Comparison of ENCODE assay signal across 8 mouse cellular contexts in genomic region chr7:67951532-67952035, GRCm38 (mm10). TPM values are rescaled to one million over a fixed set of nuclear protein-coding genes. Genes with fewer than 3 reads are reported as not detected.
DNase-seq lines count a peak whose midpoint lies in the region; ATAC-seq and TF ChIP-seq lines count a peak whose summit lies in the region.

No protein-coding gene starts in this region.

- H3K4me3 ChIP-seq in embryonic fibroblast, embryonic 13.5 days (ENCODE audit: insufficient read depth, low read length): peak overlapping the region; percentile 95
- H3K4me3 ChIP-seq in heart, embryonic 10.5 days: peak overlapping the region; percentile 98
- peak overlapping the region; percentile 94 for H3K4me3 ChIP-seq in kidney, embryonic 15.5 days (replicated peaks)
- H3K4me3 ChIP-seq in myocyte: peak overlapping the region; percentile 94

- peak overlapping the region; percentile 96 for H3K4me2 ChIP-seq in kidney, embryonic 15.5 days
- no peak overlapping the region for H3K4me2 ChIP-seq in myocyte (ENCODE audit: low read depth)

- H3K9ac ChIP-seq in kidney, embryonic 15.5 days: peak overlapping the region; percentile 84

- TF ChIP-seq POLR2A in embryonic fibroblast, embryonic 13.5 days (IDR thresholded peaks at IDR 0.05; ENCODE audit: low read depth, low read length): no peak
- peak; percentile 57 for TF ChIP-seq POLR2A in myocyte (IDR thresholded peaks at IDR 0.05; ENCODE audit: insufficient read length, low read depth)

- H3K9me3 ChIP-seq in heart, embryonic 10.5 days: no peaks in the 10 kb centered on the region
- H3K9me3 ChIP-seq in kidney, embryonic 15.5 days (replicated peaks): no peaks in the 10 kb centered on the region

- peak; percentile 64 to 68 for DNase-seq in B cell, adult 2 months
- peak; percentile 98 for DNase-seq in brain, adult 2 months (ENCODE audit: low read depth, low spot score)
- DNase-seq in heart, embryonic 10.5 days (ENCODE audit: low spot score): peak; percentile 94
- DNase-seq in liver: peak; percentile 91
- peak; percentile 90 to 95 for DNase-seq in spleen, postnatal 4 days (ENCODE audit: low spot score in 2 of 2)

- no peak for TF ChIP-seq CTCF in embryonic fibroblast, embryonic 13.5 days (IDR thresholded peaks at IDR 0.05; ENCODE audit: borderline replicate concordance, insufficient read depth, low read length)

- no peaks in the 10 kb centered on the region for H3K27me3 ChIP-seq in heart, embryonic 10.5 days (ENCODE audit: insufficient read depth, poor library complexity, severe bottlenecking)
- peaks cover 7% of the 10 kb centered on the region; the same call in 1 of the 2 replicates for H3K27me3 ChIP-seq in kidney, embryonic 15.5 days
- no peaks in the 10 kb centered on the region for H3K27me3 ChIP-seq in myocyte (ENCODE audit: control insufficient read depth, insufficient read depth, insufficient read length)

- H3K27ac ChIP-seq in embryonic fibroblast, embryonic 13.5 days (ENCODE audit: insufficient read depth, low read length): peak overlapping the region; percentile 98
- peak overlapping the region; percentile 99 for H3K27ac ChIP-seq in heart, embryonic 10.5 days
- H3K27ac ChIP-seq in kidney, embryonic 15.5 days: peak overlapping the region; percentile 98

- peaks cover 8% of the 10 kb centered on the region for H3K4me1 ChIP-seq in embryonic fibroblast, embryonic 13.5 days (ENCODE audit: control insufficient read depth, insufficient read depth, low read length)
- peaks cover 26% of the 10 kb centered on the region for H3K4me1 ChIP-seq in heart, embryonic 10.5 days
- peaks cover 25% of the 10 kb centered on the region for H3K4me1 ChIP-seq in kidney, embryonic 15.5 days

- peak; percentile 90 for ATAC-seq in kidney, embryonic 15.5 days (replicated peaks; ENCODE audit: low FRiP score)

- peaks cover 36% of the 10 kb centered on the region for H3K79me2 ChIP-seq in myocyte (ENCODE audit: control insufficient read depth, insufficient read depth)

- no peaks in the 10 kb centered on the region for H3K36me3 ChIP-seq in heart, embryonic 10.5 days
- no peaks in the 10 kb centered on the region for H3K36me3 ChIP-seq in kidney, embryonic 15.5 days
- H3K36me3 ChIP-seq in myocyte (ENCODE audit: control insufficient read depth, insufficient read depth): no peaks in the 10 kb centered on the region

- peak overlapping the region; percentile 96 for H3ac ChIP-seq in myocyte (ENCODE audit: control insufficient read depth, insufficient read length)

- WGBS in heart, embryonic 10.5 days: under 1% methylated on average over 57 of the region's 73 CpGs
- under 1% methylated on average over 46 of the region's 73 CpGs for WGBS in kidney, embryonic 15.5 days

TF ChIP-seq in myocyte, 11 proteins besides CTCF, POLR2A, EP300 and RAD21:
- peak in 1 of 3 experiments; percentile 54 for TF ChIP-seq MYOG (IDR thresholded peaks at IDR 0.05; ENCODE audit: control insufficient read depth in 1 of 3, insufficient read depth in 1 of 3, insufficient read length in 2 of 3, low read depth in 2 of 3)
- TF ChIP-seq POLR2AphosphoS2 (IDR thresholded peaks at IDR 0.05; ENCODE audit: insufficient read length, low read depth): no peak
- no peak for TF ChIP-seq REST (IDR thresholded peaks at IDR 0.05; ENCODE audit: insufficient read depth, insufficient read length)
- TF ChIP-seq MYOD1 (IDR thresholded peaks at IDR 0.05; ENCODE audit: control insufficient read depth in 1 of 3, insufficient read length in 2 of 3, low read depth in 2 of 3): peak in 1 of 3 experiments; percentile 36
- TF ChIP-seq E2F4 (IDR thresholded peaks at IDR 0.05; ENCODE audit: insufficient read depth): peak; percentile 18

RNA-seq across cellular contexts. Expression of gene Igf1r, which starts 1.0 kb away (rescaled TPM):
- polyA plus RNA-seq in embryonic fibroblast, embryonic 13.5 days (2011; ENCODE audit: insufficient read length, low read depth, missing spikeins): 65.4 and 81.6 TPM in 2 replicates
- 17.2 and 24.9 TPM in 2 replicates for polyA plus RNA-seq in heart, embryonic 10.5 days (2016; fragmentation: Nextera tagmentation; extraction: Ambion mirVana)
- polyA plus RNA-seq in kidney, embryonic 15.5 days (2015; fragmentation: Nextera tagmentation; extraction: Ambion mirVana): 25.9 and 26.9 TPM in 2 replicates
- polyA plus RNA-seq in myocyte (2012; fragmentation: generic; extraction: Trizol): 7.9 TPM

Comparison
In these comparisons a context has a peak if more than half of its experiments do, and no peak if none do; other contexts are left out.
1. Peak in every context shown above with its lines: DNase-seq, ATAC-seq, H3K4me3 ChIP-seq and H3K27ac ChIP-seq.